Mouse (Mus musculus) olfactory bulb, adult 2 months (tissue): Measurements from ENCODE around the gene Edf1. TPM values are rescaled to one million over a fixed set of nuclear protein-coding genes. Genes with fewer than 3 reads are reported as not detected.

Source experiments
- H3K27ac ChIP-seq: fragments of 200-500 bp; 2 replicates; pipeline ENCODE4 v1.5.1; 2012; ENCODE audit warnings: low read depth, low read length; ENCODE audit not compliant: insufficient read depth
- H3K4me1 ChIP-seq: fragments of 200-500 bp; 2 replicates; pipeline ENCODE4 v1.6.1; 2012; ENCODE audit warnings: low read length; ENCODE audit not compliant: control insufficient read depth, insufficient read depth
- H3K4me3 ChIP-seq: fragments of 200-500 bp; 2 replicates; pipeline ENCODE4 v1.5.1; 2012; ENCODE audit warnings: mild to moderate bottlenecking, low read depth, low read length, moderate library complexity; ENCODE audit not compliant: insufficient read depth
- CTCF ChIP-seq: fragments of 200-500 bp; IDR thresholded peaks from 2 replicates; pipeline ENCODE4 v1.5.1; 2012; ENCODE audit warnings: low read depth, mild to moderate bottlenecking, low read length, moderate library complexity; ENCODE audit not compliant: insufficient read depth
- POLR2A ChIP-seq: fragments of 200-500 bp; IDR thresholded peaks from 2 replicates; pipeline ENCODE4 v1.6.1; 2012; ENCODE audit warnings: mild to moderate bottlenecking, low read depth, low read length, moderate library complexity; ENCODE audit not compliant: insufficient read depth
- WGBS: fragments of 180-500 bp; shearing (Covaris S2); methylation state at CpG from one replicate; pipeline ENCODE4 v1.1.7; 2018; 5-methylcytosine and 5-hydroxymethylcytosine counted together
- polyA plus RNA-seq: library from polyadenylated mRNA; stranded (reverse); fragments of >200 nt; gene quantifications from 2 replicates; pipeline ENCODE4 v1.2.4, GENCODE M21; 2012; ENCODE audit warnings: low replicate concordance; ENCODE audit not compliant: missing spikeins, insufficient read depth, insufficient read length

Edf1 gene
- polyA plus RNA-seq, 1 experiment: not detected

DNA sequence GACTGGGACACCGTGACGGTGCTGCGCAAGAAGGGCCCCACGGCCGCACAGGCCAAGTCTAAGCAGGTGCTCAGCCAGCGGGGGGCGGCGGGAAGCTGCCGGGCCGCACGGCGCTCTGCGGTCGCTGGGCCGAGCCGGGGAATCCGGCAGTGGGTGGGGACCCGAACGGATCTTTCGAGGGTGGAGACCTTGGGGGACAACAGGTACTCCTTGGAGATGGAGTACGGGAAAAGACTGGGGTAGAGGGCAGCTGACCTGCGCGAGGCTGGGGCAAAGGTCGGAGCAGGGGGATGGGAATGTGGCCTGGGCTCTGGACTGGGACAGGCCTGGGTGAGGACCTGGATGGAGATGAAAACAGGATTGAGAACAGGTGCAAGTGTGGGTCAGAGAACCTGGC, 315 bp downstream of the Edf1 start:
- H3K27ac ChIP-seq: peak overlapping the region; percentile 47; the same call in 1 of the 2 replicates
- WGBS: 1% methylated on average over 24 of the region's 24 CpGs
- TF ChIP-seq CTCF (no peak), POLR2A (no peak)
- H3K4me3 ChIP-seq: peak overlapping the region; percentile 83
- H3K4me1 ChIP-seq: peaks cover 3% of the 10 kb centered on the region; the same call in 1 of the 2 replicates

DNA sequence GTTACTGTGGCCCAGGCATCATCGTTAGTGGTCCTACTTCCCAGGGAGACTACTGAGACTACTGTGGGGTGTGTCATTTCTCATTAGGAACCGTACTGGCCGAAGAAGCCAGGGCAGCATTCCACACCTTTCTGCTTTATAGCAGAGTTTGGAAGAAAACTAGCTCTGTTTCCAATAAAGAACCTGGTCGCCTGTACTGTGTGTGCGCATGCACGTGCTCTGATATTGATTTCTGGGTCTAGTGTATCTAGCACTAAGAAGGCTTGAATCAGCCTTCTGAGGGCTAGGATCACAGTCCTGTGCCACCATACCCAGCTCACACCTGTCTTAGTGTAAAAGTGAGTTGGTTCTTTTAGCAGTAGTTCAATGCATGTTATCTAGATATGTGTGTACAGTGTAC, 1.1 kb downstream of the Edf1 start:
- 34% methylated on average over 6 of the region's 6 CpGs for WGBS
- TF ChIP-seq CTCF (no peak), POLR2A (no peak)
- Histone ChIP-seq H3K4me3 (no peak overlapping the region), H3K4me1 (peaks cover 3% of the 10 kb centered on the region; the same call in 1 of the 2 replicates), H3K27ac (no peak overlapping the region)

DNA sequence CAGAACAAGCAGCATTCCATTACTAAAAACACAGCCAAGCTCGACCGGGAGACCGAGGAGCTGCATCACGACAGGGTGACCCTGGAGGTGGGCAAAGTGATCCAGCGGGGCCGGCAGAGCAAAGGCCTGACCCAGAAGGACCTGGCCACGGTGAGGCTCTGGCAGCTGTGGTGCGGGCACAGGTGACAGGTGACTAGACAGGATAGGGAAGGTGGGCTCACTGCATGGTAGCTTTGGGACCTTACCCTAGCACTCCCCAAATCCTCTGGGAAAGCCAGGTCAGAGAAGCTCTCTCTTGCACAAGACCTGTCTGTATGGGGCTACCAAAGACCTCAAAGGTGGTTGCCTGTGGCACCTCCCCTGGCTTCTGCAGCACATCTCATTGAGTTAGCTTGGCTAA, 2.9 kb downstream of the Edf1 start:
- Histone ChIP-seq H3K27ac (no peak overlapping the region), H3K4me3 (no peak overlapping the region), H3K4me1 (peaks cover 3% of the 10 kb centered on the region; the same call in 1 of the 2 replicates)
- TF ChIP-seq POLR2A: no peak
- TF ChIP-seq CTCF: no peak
- WGBS: 85% methylated on average over 8 of the region's 8 CpGs

DNA sequence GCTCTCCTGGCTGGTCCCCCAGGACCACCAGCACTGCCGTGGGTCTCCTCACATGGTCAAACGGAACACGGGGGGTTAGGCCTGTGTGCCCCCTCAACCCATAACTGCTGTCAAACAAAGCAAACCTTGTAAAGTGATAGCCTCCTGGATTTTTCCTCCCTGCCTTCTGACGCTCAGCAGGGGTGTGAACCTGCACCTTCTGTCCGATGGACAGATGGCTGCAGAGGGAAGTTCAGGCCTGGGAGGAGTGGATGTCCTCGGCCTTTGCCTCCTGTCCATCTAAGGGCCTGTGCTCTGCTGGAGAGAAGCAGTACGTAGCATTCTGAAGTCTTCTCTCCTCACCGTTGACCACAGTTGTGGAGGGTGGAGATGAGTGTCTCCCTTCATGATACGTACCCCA, 4.3 kb downstream of the Edf1 start:
- Histone ChIP-seq H3K4me3 (no peak overlapping the region), H3K4me1 (peaks cover 3% of the 10 kb centered on the region; the same call in 1 of the 2 replicates), H3K27ac (no peak overlapping the region)
- no peak for TF ChIP-seq CTCF
- no peak for TF ChIP-seq POLR2A
- 86% methylated on average over 9 of the region's 9 CpGs for WGBS

DNA sequence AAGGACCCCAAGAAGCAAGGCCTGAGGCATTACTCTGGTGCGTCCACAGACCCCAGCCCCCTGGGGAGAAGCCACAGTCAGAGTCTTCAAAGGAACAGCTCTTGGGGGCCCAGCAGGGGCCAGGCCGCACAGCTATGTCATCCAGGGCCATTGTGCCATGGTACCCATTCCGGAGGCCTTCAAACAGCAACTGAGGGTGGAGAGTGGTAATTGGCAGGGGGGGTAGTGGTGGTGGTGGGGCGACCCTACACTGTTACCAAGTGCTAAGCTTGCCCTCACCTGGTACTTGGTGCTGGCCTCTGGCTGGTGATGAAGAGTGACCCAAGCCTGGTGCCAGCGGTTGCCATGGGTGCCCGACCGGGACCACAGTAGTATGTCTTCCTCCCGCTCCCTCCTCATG, 8.1 kb downstream of the Edf1 start:
- Histone ChIP-seq H3K4me1 (no peaks in the 10 kb centered on the region), H3K27ac (no peak overlapping the region), H3K4me3 (no peak overlapping the region)
- TF ChIP-seq POLR2A (no peak), CTCF (no peak)
- WGBS: 88% methylated on average over 8 of the region's 8 CpGs

DNA sequence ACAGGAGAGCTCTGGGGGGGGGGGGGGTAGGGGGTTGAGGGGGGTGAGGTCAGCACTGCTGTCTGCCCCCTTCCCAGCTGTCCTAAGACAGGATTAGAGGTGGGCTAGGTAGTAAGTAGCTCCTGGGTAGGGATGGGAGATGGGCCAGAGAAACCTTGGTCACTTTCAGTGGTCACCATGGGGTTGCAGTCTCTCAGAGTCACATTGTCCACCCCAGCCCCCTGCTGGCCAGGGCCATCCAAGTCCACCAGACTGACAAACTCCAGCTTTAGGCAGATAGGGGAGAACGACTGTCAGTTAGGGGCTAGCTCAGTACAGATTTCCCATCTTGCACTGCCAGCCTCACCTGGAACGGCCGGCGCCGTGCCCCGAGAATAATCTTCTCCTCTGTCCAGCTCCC, 8.9 kb downstream of the Edf1 start:
- Histone ChIP-seq H3K27ac (no peak overlapping the region), H3K4me3 (no peak overlapping the region)
- WGBS: 88% methylated on average over 6 of the region's 6 CpGs

DNA sequence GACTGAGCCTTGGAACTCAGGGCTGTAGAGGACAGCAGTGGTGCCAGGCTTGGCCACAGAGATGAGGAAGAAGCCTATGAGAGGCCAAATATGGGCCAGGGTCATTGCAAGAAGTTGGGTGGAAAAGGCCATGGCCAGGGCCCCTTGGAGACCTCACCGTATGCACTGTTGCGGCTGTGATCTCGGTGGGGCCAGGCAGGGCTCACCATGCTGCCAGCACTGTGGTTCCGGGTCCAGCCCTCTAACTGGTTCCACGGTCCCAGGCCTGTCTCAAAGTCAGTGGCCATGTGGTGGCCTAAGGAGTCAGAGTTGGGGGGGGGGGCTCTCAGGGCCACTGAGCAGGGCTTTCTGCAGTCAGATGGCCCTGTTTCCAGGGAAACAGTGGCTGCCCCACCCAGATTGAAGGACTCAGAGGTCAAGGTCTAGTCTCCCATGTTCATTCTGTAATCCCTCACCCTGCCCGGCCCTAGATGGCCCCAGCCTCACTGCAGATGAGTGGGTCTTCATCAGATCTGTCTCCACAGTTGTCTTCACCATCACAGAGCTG, 10.9 kb downstream of the Edf1 start:
- H3K27ac ChIP-seq: no peak overlapping the region
- WGBS: 83% methylated on average over 6 of the region's 6 CpGs
- H3K4me3 ChIP-seq: no peak overlapping the region
- TF ChIP-seq CTCF (no peak), POLR2A (no peak)
- peaks cover 7% of the 10 kb centered on the region for H3K4me1 ChIP-seq

More for the DNA sequence above, 8.9 kb downstream of the Edf1 start:
- no peak for TF ChIP-seq POLR2A
- no peak for TF ChIP-seq CTCF
- H3K4me1 ChIP-seq: no peaks in the 10 kb centered on the region

DNA sequence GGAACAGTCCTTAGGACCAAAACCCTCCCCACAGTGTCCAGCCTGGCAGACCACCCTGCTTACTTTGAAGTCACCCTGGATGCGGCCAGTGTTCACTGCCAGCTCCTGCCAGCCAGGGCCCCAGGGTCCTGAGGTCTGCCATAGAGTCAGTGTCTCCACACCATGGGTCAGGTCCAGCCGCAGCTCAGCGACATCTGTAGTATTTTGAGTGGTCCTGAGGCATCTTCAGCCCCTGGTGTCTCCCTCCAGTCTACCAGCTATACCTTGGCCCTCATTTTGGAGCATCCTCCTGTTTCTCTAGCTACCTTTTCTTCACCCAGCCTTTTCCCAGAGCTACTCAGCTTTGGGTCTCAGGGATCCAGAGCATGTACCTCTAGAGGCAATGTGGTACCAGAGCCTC, 11.7 kb downstream of the Edf1 start:
- Histone ChIP-seq H3K4me3 (no peak overlapping the region), H3K27ac (no peak overlapping the region), H3K4me1 (peaks cover 7% of the 10 kb centered on the region)
- 95% methylated on average over 3 of the region's 3 CpGs for WGBS
- TF ChIP-seq POLR2A (no peak), CTCF (no peak)

DNA sequence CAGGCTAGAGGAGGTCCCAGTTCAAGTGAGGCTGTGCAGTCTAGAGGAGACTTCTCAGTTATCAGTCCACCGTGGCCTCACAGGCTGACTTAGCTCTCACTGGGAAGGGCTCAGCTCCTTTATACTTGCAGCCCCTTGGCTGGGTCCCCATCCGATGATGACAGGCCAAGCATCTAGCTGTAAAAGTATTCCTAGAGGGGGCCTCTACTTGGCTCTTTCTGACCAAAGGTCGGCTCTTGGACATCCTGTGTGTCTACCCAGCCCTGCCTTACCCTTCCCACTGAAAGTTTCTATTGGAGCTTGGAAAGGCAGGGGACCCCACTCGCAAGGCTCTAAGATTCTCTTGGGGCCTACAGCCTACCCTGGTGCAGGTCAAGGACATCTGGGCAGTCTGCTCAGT, 13.6 kb downstream of the Edf1 start:
- TF ChIP-seq CTCF (no peak), POLR2A (no peak)
- Histone ChIP-seq H3K27ac (no peak overlapping the region), H3K4me1 (peaks cover 17% of the 10 kb centered on the region), H3K4me3 (no peak overlapping the region)
- WGBS: 88% methylated on average over 4 of the region's 4 CpGs

DNA sequence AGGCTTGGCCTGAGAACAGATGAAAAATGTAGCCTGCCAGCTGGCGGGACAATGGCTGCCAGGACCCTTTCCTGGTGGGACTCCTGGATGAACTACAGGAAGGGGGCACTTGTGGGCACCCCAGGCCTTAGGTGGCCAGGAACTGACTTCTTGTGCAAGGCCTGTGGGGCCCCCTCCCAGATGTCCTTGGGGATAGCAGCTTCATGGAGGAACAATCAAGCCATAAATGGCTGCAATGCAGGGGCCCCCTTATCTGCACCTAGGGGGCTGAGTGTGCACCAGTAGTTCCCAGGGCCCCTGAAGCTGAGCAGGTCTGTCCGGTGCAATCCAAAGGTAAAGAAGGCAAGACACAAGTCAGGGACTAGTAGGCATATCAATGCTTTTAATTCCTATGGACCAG, 15.4 kb downstream of the Edf1 start:
- Histone ChIP-seq H3K4me1 (peaks cover 32% of the 10 kb centered on the region), H3K4me3 (no peak overlapping the region), H3K27ac (no peak overlapping the region)
- TF ChIP-seq POLR2A: no peak
- TF ChIP-seq CTCF: no peak
- 95% methylated on average over 2 of the region's 2 CpGs for WGBS
